Mouse (Mus musculus) ES-Bruce4 (cell line): ENCODE results near the gene Stra6. TPM values are rescaled to one million over a fixed set of nuclear protein-coding genes. Genes with fewer than 3 reads are reported as not detected.

Experiments used
- H3K27ac ChIP-seq: 2 replicates; pipeline ENCODE4 v1.5.1; 2012; ENCODE audit warnings: low read length, inconsistent platforms; ENCODE audit not compliant: insufficient read depth
- H3K27me3 ChIP-seq: 2 replicates; pipeline ENCODE4 v1.6.1; 2012; ENCODE audit warnings: mild to moderate bottlenecking, low read length, inconsistent platforms; ENCODE audit not compliant: control insufficient read depth, poor library complexity, insufficient read depth, severe bottlenecking
- H3K36me3 ChIP-seq: 2 replicates; pipeline ENCODE4 v1.6.1; 2012; ENCODE audit warnings: inconsistent platforms, mild to moderate bottlenecking, low read length, moderate library complexity; ENCODE audit not compliant: control insufficient read depth, poor library complexity, insufficient read depth, severe bottlenecking
- H3K4me1 ChIP-seq: one replicate; pipeline ENCODE4 v1.8.1; 2011; ENCODE audit warnings: low read length; ENCODE audit not compliant: control insufficient read depth, insufficient read depth
- H3K4me3 ChIP-seq: 2 replicates; pipeline ENCODE4 v1.5.1; 2011; ENCODE audit warnings: low read depth, mild to moderate bottlenecking, low read length
- H3K9ac ChIP-seq: 2 replicates; pipeline ENCODE4 v1.6.1; 2012; ENCODE audit warnings: low read depth, mild to moderate bottlenecking, inconsistent platforms; ENCODE audit not compliant: poor library complexity, severe bottlenecking
- H3K9me3 ChIP-seq: replicated peaks from 2 replicates; pipeline ENCODE4 v1.6.1; 2012; ENCODE audit warnings: mild to moderate bottlenecking, low read length, inconsistent platforms; ENCODE audit not compliant: control insufficient read depth, poor library complexity, insufficient read depth, severe bottlenecking
- CTCF ChIP-seq: IDR thresholded peaks from one replicate; pipeline ENCODE4 v1.8.1; 2011; ENCODE audit warnings: low read depth, low read length
- EP300 ChIP-seq: IDR thresholded peaks from 2 replicates; pipeline ENCODE4 v1.6.1; 2011; ENCODE audit warnings: low read depth, low read length; ENCODE audit not compliant: insufficient read depth
- POLR2A ChIP-seq: IDR thresholded peaks from one replicate; pipeline ENCODE4 v1.8.1; 2011; ENCODE audit warnings: low read length; ENCODE audit not compliant: insufficient read depth
- polyA plus RNA-seq: library from polyadenylated mRNA; stranded (reverse); fragments of >200 nt; gene quantifications from 2 replicates; pipeline ENCODE4 v1.2.4, GENCODE M21; 2011; ENCODE audit warnings: low read depth; ENCODE audit not compliant: missing spikeins, insufficient read depth, insufficient read length

Stra6 gene
- polyA plus RNA-seq, 1 experiment = 0.36 TPM

DNA sequence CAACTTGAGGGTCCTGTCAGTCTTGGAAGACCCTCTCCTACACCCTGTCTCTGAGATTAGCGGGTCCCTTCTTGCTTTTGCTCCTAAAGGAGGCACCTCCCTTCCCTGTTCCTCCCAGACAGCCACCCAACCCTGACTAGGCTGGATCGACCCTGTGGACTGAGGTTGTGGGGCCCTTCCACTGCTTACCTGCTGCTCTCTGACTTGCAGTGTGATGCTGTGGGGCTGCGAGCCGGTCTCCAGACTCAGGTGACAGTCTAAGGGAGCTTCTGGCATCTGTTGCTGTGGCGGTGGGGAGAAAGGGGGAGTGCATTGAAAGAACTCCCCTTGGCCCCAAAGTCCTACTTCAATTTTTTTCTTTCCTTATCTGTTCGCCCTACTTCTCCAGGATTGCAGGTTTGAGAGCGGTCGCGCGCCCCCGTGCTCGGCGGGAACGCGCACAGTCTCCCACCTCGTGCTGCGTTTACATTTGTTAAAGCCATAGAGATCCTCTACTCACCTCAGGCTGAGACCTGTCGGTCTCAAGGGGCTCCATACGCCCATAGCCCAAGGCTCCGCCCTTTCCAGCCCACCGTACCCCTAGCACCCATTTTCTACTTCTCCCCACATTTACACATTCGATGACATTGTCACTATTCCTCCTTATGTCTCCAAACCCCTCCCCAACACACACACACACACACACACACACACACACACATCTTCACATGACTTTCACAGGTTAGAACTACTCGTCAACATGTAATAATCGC lies 137.7 kb downstream of the Stra6 start:
- Histone ChIP-seq H3K27ac (no peak overlapping the region), H3K4me3 (no peak overlapping the region), H3K27me3 (peaks cover 6% of the 10 kb centered on the region; the same call in 1 of the 2 replicates), H3K36me3 (no peaks in the 10 kb centered on the region), H3K9ac (no peak overlapping the region), H3K9me3 (no peaks in the 10 kb centered on the region), H3K4me1 (no peaks in the 10 kb centered on the region)
- TF ChIP-seq POLR2A = no peak
- no peak for TF ChIP-seq EP300
- no peak for TF ChIP-seq CTCF

DNA sequence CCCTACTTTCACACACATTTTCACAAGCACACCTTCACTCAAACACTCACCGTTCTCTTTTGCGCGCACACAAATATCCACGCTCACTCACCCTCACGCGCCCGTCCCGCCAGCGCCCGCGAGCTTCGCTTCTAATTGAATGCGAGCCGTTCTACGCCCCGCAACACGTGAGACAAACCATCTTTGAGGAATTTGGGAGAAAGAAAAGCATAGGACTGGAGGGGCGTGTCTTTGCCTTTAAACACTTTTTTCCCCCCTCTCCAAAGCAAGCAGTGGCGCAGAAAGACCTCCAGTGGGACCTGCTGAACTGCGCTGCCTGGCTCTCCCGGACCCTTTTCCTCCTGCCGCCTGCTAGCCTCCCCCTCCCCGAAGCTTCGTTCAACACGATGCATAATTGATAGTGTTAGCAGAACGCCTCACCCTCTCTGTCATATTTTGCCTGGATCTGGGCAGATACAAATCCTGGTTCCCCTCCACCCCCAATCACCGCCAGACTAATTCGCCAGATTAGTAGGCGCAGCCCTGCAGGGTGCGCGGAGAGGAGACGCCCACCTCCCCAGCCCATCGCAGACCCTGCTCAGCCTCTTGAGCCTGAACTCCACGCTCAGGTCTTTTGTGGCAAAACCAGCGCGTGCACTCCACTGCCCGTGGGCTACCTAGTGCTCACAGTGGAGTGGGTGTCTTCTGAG lies 138.4 kb downstream of the Stra6 start:
- H3K9ac ChIP-seq = no peak overlapping the region
- no peak for TF ChIP-seq POLR2A
- no peak for TF ChIP-seq CTCF
- no peak for TF ChIP-seq EP300
- no peaks in the 10 kb centered on the region for H3K9me3 ChIP-seq
- H3K36me3 ChIP-seq = no peaks in the 10 kb centered on the region
- H3K4me3 ChIP-seq = no peak overlapping the region
- H3K27me3 ChIP-seq = peaks cover 3% of the 10 kb centered on the region; the same call in 1 of the 2 replicates
- H3K27ac ChIP-seq = no peak overlapping the region
- no peaks in the 10 kb centered on the region for H3K4me1 ChIP-seq

DNA sequence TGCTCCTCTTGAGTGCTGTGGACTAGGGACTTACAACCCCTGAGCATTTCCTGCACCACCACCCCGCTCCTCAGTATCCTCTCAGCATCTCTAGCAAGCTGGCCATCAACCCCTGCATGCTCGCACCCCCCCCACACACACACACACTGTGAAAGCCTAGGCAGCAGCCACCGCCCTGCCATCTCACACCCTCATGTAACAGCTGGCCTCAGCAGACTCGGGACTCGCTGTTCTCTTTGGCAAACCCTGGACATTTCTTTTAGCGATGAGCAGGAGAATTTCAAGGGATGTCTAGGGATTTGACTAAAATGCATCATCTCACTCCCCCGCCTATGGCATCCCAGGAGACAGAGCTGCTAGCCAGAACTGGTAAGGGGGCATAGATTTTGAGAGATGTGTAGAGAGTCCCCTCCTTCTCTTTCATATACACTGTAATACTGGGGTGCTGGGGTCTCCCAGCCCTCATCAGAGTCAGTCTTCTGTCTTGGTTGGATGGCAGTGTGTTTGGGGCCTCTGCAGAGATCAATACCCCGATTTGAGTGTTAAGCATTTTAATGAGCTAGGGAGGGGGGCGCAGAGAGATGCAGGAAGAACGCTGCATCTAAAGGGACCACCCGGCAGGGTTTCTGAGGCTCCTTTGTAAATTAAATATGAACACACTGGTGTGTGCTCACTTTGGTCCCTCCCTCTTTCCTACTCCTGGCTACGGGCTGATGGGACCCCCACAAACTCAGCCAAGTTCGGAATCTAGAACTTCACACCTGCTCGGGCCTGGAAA lies 139.3 kb downstream of the Stra6 start:
- H3K9ac ChIP-seq = no peak overlapping the region
- TF ChIP-seq EP300 = no peak
- TF ChIP-seq CTCF = no peak
- no peak for TF ChIP-seq POLR2A
- no peaks in the 10 kb centered on the region for H3K4me1 ChIP-seq
- H3K4me3 ChIP-seq = no peak overlapping the region
- no peaks in the 10 kb centered on the region for H3K36me3 ChIP-seq
- peaks cover 3% of the 10 kb centered on the region; the same call in 1 of the 2 replicates for H3K27me3 ChIP-seq
- no peak overlapping the region for H3K27ac ChIP-seq
- H3K9me3 ChIP-seq = no peaks in the 10 kb centered on the region

Other genes starting within 250 kb of the Stra6 start
- 87.8 and 93.0 TPM in 2 replicates for gene Arid3b, start 227.0 kb upstream of the Stra6 start, polyA plus RNA-seq
- 67.5 and 69.1 TPM in 2 replicates for gene Ubl7, start 152.8 kb upstream of the Stra6 start, polyA plus RNA-seq
- 1.7 and 2.1 TPM in 2 replicates for gene Sema7a, start 123.7 kb upstream of the Stra6 start, polyA plus RNA-seq
- gene Cyp11a1, start 57.4 kb upstream of the Stra6 start, polyA plus RNA-seq = 0.41 and 0.45 TPM in 2 replicates
- gene Ccdc33, start 55.0 kb downstream of the Stra6 start, polyA plus RNA-seq = not detected in 2 replicates
- not detected in 2 replicates for gene Islr, start 140.5 kb downstream of the Stra6 start, polyA plus RNA-seq
- 0.67 and 0.85 TPM in 2 replicates for gene Islr2, start 140.5 kb downstream of the Stra6 start, polyA plus RNA-seq
- 198 and 200 TPM in 2 replicates for gene Pml, start 186.0 kb downstream of the Stra6 start, polyA plus RNA-seq
- gene Stoml1, start 189.4 kb downstream of the Stra6 start, polyA plus RNA-seq = 24.6 and 26.5 TPM in 2 replicates
- 3.4 and 3.6 TPM in 2 replicates for gene Loxl1, start 249.4 kb downstream of the Stra6 start, polyA plus RNA-seq